Mouse (Mus musculus) adrenal gland, postnatal 25 days (tissue): ENCODE measurements at regions not wholly inside any gene's neighbourhood (a gene's known extent, or its start where the extent isn't known, plus 50 kb on each side); places are given as distances from the start of the nearest gene placed in this dataset.
A peak's percentile ranks its signal among the peaks of the same experiment; 100 is the strongest.

Experiments
- DNase-seq: peaks from one replicate; pipeline ENCODE4 v3.0.0; 2021; ENCODE audit warnings: mixed read lengths

- DNase-seq: no peak
Measured at GRCm38 (mm10) chr13:113736468-113736867, 57.8 kb upstream of the Arl15 start.

- no peak for DNase-seq
Measured at GRCm38 (mm10) chr13:113735611-113736285, 58.6 kb upstream of the Arl15 start.

DNA sequence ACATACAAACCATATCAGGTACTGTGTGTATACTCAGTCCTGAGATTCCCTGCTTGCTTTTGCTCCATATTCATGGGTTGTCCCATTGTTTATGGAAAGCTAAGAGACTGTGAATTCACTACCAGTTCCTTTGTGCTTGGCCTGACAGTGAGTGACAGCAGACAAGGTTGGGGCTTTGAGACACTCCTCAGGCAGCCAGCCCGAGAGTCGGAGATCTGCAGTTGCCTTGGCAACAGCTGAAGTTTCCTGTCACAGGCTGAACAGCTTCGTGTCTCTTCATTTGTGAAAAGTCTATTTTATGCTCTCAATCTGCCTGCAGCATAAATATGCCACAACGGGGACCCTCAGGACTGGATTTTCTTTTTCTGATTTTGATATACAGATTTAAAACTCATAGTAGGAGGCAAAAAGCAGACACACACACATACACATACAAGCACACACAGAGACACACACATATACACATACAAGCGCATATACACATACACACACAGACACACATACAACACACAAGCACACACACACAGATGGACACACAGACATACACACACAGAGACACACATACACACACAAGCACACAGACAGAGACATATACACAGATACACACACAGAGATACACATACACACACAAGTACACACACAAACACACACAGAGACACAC is 60.0 kb upstream of the Arl15 start:
- DNase-seq: peak; percentile 9

DNA sequence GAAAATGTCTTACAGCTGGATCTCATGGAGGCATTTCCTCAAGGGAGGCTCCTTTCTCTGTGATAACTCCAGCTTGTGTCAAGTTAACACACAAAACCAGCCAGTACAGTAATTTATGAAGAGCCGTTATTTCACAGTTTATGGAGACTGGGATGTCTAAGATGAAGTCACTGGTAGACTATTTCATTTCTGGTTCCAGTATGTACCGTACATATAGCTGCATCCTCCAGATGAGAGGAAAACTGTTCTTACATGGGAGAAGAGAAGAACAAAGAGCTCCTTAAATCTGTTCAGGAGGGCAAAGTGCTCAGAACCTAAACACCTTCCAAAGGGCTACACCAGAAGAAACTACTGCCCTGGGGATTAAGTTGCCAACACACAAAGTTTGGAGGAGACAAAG is 60.6 kb upstream of the Arl15 start:
- DNase-seq: no peak

DNA sequence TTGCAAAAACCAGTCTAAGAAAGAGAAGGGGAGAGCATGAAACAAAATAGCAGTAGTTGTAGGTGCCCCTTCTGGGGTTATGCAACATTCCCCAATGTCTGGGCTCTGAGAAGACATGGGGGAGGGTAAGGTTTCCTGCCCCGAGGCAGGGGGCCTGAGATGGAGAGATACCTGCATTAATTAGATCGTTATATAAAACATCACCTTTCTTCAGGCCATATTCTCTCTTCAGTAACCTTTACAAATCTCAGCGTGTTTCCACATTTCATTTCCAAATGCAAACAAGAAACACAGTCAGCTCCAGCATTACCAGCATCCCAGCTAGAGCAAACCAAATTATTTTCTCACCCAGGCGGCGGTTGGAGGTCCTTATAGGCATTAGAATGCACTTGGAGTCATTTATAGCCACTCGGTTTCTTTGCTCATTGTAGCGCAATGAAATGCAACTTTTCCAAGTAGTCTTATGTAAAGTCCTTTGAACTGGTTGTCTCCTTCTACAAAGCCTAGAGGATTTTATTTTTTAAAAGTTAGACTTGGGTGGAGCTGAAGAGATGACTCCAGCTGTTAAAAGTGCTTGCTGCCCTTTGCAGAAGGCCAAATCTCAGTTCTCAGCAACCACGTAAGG is 63.4 kb upstream of the Arl15 start:
- DNase-seq: no peak

DNA sequence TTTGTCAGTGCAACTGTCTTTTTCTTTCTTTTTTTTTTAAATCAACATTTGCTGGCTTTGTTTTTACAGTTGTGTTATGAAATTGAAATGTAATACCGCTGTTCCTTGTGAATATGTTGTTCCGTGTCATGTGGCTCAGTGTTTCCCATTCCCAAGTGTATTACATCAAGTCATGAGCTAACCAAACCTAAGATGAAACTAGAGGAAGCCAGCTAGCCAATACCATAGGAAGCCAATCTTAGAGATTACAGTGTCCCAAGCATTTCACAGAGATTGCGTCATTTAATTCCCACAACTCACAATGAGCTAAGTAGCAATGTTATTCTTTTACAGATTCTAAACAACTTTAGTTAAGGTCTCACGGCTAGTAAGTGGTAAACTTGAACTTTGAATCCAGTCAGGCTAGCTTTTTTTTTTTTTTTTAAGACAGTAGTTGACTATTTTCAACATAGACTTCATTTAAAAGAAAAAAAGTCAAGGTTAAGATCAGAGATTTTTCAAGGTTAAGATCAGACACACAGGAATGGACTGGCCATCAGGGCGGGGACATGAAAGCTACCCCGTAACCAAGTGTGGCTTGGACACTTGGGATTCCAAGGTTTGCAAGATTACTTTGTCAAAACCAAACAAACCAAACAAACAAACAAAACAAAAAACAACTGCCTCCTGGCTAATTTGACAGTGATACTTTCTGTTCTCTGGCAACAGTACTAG is 64.1 kb upstream of the Arl15 start:
- no peak for DNase-seq

DNA sequence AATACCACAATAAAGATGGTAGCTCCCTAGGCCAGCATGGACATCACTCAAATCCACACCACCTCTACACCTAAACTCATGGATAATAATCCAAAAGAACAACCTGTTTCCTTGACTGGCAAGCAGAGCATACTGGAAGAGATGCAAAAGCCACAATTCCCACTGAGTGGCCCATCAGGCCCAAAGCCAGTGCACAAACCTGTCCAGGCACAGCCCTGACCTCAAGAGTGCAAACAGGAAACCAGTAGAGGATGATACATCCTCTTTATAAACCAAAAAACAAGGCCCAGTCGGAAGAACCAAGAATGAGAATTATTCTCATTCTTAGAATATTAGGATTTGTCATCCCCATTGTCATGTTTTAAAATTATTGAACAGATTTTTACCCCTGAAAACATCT is 64.7 kb upstream of the Arl15 start:
- no peak for DNase-seq

DNA sequence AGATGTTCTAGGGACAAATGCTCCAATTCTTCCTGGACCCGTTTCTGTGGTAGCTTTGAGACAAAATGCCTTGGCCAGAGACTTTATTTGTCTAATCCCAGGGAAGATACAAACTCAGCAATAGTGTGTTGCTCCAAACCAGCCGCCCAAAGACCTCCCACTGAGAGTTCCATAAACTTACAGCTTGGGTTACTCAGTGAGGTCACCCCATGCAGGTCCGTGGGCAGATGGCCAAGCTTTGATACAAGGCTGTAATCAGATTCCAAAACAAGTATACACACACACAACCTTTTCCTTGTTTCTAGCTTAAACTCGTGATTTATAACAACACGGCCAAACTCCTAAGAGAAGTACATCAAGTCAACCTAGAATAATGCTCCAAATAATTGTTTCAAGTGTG is 64.6 kb upstream of the Hspb3 start:
- DNase-seq: peak; percentile 22

GRCm38 (mm10) chr13:113724881-113725837 is 61.7 kb upstream of the Hspb3 start:
- no peak for DNase-seq

GRCm38 (mm10) chr13:113715231-113715630 is 51.8 kb upstream of the Hspb3 start:
- no peak for DNase-seq

DNA sequence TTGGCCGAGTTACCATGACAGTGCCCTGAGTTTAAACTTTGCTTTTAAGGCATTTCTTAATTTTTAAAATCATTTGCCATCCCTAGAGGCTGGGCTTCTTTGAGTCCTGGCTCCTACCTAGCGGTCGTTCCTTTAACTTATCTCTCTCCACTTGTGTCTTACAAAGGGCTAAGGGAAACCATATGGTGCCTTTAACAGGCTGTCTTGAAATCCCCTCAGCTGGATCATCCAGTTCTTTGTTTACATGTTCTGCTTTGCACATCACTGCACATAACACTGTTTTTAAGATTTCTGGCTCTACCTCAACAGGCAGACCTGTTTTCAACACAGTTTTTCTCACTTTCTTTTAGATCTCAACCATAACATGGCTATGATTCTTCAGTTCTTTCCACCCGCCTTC is 50.4 kb upstream of the Hspb3 start:
- no peak for DNase-seq
